Mouse (Mus musculus) neutrophil, adult 65 days (primary cell): ENCODE data around the gene Eid2b. TPM values are rescaled to one million over a fixed set of nuclear protein-coding genes. Genes with fewer than 3 reads are reported as not detected.

ENCODE experiments used
- total RNA-seq: library from RNA; stranded (reverse); gene quantifications from 2 replicates; pipeline ENCODE4 v1.2.4, GENCODE M21; 2023

The Eid2b gene
- 5.0 and 6.9 TPM in 2 replicates for total RNA-seq

DNA sequence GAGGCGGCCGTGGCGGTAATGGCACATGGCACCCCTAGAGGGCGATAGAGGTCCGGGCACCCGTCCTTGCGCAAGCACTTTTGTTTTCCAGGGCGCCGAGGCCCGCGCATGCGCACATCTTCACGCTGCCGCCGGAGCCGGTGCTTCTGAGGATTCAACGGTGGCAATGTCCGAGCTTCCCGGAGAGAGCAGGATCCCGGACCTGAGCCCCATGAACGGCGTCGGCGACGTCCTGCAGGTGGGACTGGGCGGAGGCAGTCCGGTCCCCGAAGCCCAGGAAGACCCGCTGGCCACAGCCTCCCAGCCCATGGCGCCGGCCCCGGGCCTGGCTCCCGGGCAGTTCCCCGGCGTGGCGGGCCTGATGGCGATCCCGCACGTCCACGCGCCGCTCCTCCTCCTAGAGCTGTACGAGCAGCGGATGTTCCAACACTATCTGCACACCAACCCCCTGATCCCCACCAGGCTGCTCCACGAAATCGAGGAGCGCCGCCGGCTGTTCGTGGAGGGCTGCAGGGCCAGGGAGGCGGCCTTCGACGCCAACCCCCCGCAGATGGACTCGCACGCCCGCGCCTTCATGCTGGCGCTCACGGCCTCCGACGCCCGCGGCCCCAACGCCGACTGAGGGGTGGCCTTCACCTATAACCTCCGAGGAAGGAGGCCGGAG, at the start of gene Eid2b:
Gene Eid2b (plus strand): TSS at position 125 of the 664 bp plus-strand sequence.

GRCm38 (mm10) chr7:28267129-28268041, 10.2 kb upstream of the Eid2b start, which contains the start of gene Eid2:
TSS of gene Eid2 (plus strand) at chr7:28267881.

DNA sequence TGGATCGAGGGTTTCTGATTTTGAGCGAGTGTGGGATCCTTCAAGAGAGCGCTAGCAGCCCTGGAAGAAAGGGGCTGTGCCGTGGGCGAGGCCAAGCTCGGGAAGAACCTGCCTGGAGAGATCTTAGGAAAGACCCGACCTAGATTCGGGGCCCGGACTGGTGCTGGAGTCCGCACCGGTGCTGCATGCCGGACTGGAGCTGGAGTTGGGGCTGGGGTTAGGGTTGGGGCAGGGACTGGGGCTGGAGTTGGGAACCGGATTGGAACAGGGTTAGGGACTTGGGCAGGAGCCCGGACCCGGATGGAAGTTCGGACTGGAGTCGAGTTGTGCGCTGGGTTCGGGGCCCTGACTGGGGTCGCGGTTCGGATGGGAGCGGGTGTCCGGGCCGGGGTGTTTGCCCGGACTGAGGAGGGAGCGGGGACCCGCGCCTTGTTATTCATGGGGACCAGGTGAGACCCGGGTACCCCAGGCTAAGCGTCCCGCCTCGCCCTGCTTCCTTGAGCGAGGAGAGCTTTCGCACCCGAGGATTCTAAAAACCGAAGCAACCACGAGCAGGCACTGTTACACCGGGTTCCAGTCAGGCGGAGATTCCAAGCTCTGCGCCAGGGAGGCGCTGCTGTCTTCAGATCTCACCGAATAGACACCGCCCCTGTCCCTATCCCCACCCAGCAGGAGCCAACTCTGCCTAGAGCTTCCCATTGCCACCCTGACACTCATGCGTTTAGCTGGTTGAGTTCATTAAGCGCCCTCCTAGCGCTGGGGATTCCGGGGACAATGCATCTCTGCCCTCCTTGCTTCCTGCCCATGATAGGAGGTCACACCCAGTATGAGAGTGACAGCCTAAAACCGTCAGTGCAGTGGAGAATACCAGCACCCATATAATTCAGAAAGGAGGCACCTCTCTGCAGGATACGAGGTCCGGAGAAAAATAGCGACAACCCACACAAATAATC, 13.4 kb downstream of the Eid2b start, which contains the start of gene Selenov:
Gene Selenov (minus strand): TSS at position 549 of the 953 bp plus-strand sequence.

GRCm38 (mm10) chr7:28301616-28302433, 24.3 kb downstream of the Eid2b start, which contains the start of gene Dll3:
TSS of gene Dll3 (minus strand) at chr7:28302238.

GRCm38 (mm10) chr7:28311926-28312543, 34.5 kb downstream of the Eid2b start, which contains the start of gene Timm50:
TSS of gene Timm50 (minus strand) at chr7:28312072.

Other genes starting within 250 kb of the Eid2b start
- gene Psmc4, start 227.6 kb upstream of the Eid2b start, total RNA-seq = 66.2 and 72.8 TPM in 2 replicates
- not detected in 2 replicates for gene Fcgbp, start 206.5 kb upstream of the Eid2b start, total RNA-seq
- not detected in 2 replicates for gene 9530053A07Rik, start 148.3 kb upstream of the Eid2b start, total RNA-seq
- 39.0 and 39.8 TPM in 2 replicates for gene Fbl, start 108.0 kb upstream of the Eid2b start, total RNA-seq
- 18.7 and 20.9 TPM in 2 replicates for gene Dyrk1b, start 98.3 kb upstream of the Eid2b start, total RNA-seq
- gene Eid2, start 9.9 kb upstream of the Eid2b start, total RNA-seq = 1.2 and 1.6 TPM in 2 replicates
- gene Selenov, start 13.4 kb downstream of the Eid2b start, total RNA-seq = not detected in 2 replicates
- not detected in 2 replicates for gene Dll3, start 24.5 kb downstream of the Eid2b start, total RNA-seq
- gene Timm50, start 34.3 kb downstream of the Eid2b start, total RNA-seq = 30.5 and 34.3 TPM in 2 replicates
- 75.3 and 85.3 TPM in 2 replicates for gene Supt5, start 61.0 kb downstream of the Eid2b start, total RNA-seq
- gene Rps16, start 72.9 kb downstream of the Eid2b start, total RNA-seq = 615 and 788 TPM in 2 replicates
- gene Plekhg2, start 94.9 kb downstream of the Eid2b start, total RNA-seq = 23.5 and 27.9 TPM in 2 replicates
- gene Zfp36, start 102.5 kb downstream of the Eid2b start, total RNA-seq = 1,259 and 1,483 TPM in 2 replicates
- 7.6 and 8.2 TPM in 2 replicates for gene Med29, start 115.0 kb downstream of the Eid2b start, total RNA-seq
- 67.1 and 90.2 TPM in 2 replicates for gene Paf1, start 115.2 kb downstream of the Eid2b start, total RNA-seq
- gene Gmfg, start 159.7 kb downstream of the Eid2b start, total RNA-seq = 593 and 595 TPM in 2 replicates
- 1.8 and 3.4 TPM in 2 replicates for gene Lrfn1, start 174.2 kb downstream of the Eid2b start, total RNA-seq
- gene Ifnl2, start 232.7 kb downstream of the Eid2b start, total RNA-seq = not detected in 2 replicates
- not detected in 2 replicates for gene Ifnl3, start 245.1 kb downstream of the Eid2b start, total RNA-seq